Mouse (Mus musculus): ENCODE results near the gene Slc39a7.

Gene Slc39a7

GRCm38 (mm10) chr17:34031465-34032173 is at the start of gene Slc39a7, which contains the start of gene Rxrb:
TSS of gene Slc39a7 (minus strand) at chr17:34031682.
TSS of gene Rxrb (plus strand) at chr17:34031812.
- in situ Hi-C loops (cut with MboI, MseI), result loop anchor here (10.0 kb wide), 1 partner anchor 573 kb away; the partner anchor contains the start of genes Agpat1 and Rnf5

GRCm38 (mm10) chr17:34079621-34080020 is 48.1 kb upstream of the Slc39a7 start:
- in situ Hi-C loops (cut with MboI, MseI), result loop anchor here (5.0 to 10.0 kb wide), 2 partner anchors 88 to 525 kb away; partner anchors contain the start of gene Myo1f

GRCm38 (mm10) chr17:34079002-34079401 is 47.5 kb upstream of the Slc39a7 start:
- in situ Hi-C loops (cut with MboI, MseI), result loop anchor here (10.0 kb wide), 1 partner anchor 524 kb away; the partner anchor contains the start of gene Myo1f

- in situ Hi-C loops (cut with MboI, MseI), result loop anchor here (10.0 kb wide), 1 partner anchor 523 kb away; the partner anchor contains the start of gene Myo1f
Measured at GRCm38 (mm10) chr17:34078148-34078547, 46.7 kb upstream of the Slc39a7 start.

- in situ Hi-C loops (cut with MboI, MseI), result loop anchor here (10.0 kb wide), 1 partner anchor 523 kb away; the partner anchor contains the start of gene Myo1f
Measured at GRCm38 (mm10) chr17:34077549-34077948, 46.1 kb upstream of the Slc39a7 start.

- in situ Hi-C loops (cut with MboI, MseI), result loop anchor here (10.0 kb wide), 1 partner anchor 520 kb away; the partner anchor contains the start of gene Myo1f
Measured at GRCm38 (mm10) chr17:34075271-34075670, 43.8 kb upstream of the Slc39a7 start.

GRCm38 (mm10) chr17:34072091-34072490 is 40.6 kb upstream of the Slc39a7 start:
- in situ Hi-C loops (cut with MboI, MseI), result loop anchor here (10.0 to 25.0 kb wide), 2 partner anchors 517 to 740 kb away; partner anchors contain the start of genes Cyp21a1 and Myo1f

- in situ Hi-C loops (cut with MboI, MseI), result loop anchor here (25.0 kb wide), 1 partner anchor 743 kb away; the partner anchor contains the start of gene Cyp21a1
Measured at GRCm38 (mm10) chr17:34068864-34069263, 37.4 kb upstream of the Slc39a7 start.

GRCm38 (mm10) chr17:34057224-34057623 is 25.7 kb upstream of the Slc39a7 start:
- in situ Hi-C loops (cut with MboI, MseI), result loop anchor here (25.0 kb wide), 1 partner anchor 755 kb away; the partner anchor contains the start of gene Cyp21a1

- in situ Hi-C loops (cut with MboI, MseI), result no loop called here
Measured at GRCm38 (mm10) chr17:34047404-34048050, 16.0 kb upstream of the Slc39a7 start.

- in situ Hi-C loops (cut with MboI, MseI), result no loop called here
Measured at GRCm38 (mm10) chr17:34045941-34046340, 14.5 kb upstream of the Slc39a7 start.

GRCm38 (mm10) chr17:34039562-34040450 is 8.3 kb upstream of the Slc39a7 start:
- in situ Hi-C loops (cut with MboI, MseI), result loop anchor here (10.0 kb wide), 1 partner anchor 565 kb away; the partner anchor contains the start of genes Agpat1 and Rnf5

- in situ Hi-C loops (cut with MboI, MseI), result loop anchor here (10.0 kb wide), 1 partner anchor 566 kb away; the partner anchor contains the start of genes Agpat1 and Rnf5
Measured at GRCm38 (mm10) chr17:34038878-34039561, 7.5 kb upstream of the Slc39a7 start, which contains the start of gene Col11a2. TSS of gene Col11a2 (plus strand) at chr17:34039437.

- in situ Hi-C loops (cut with MboI, MseI), result loop anchor here (10.0 kb wide), 1 partner anchor 566 kb away; the partner anchor contains the start of genes Agpat1 and Rnf5
Measured at GRCm38 (mm10) chr17:34038440-34038839, 7.0 kb upstream of the Slc39a7 start.

GRCm38 (mm10) chr17:34037241-34037640 is 5.8 kb upstream of the Slc39a7 start:
- in situ Hi-C loops (cut with MboI, MseI), result loop anchor here (10.0 kb wide), 1 partner anchor 568 kb away; the partner anchor contains the start of genes Agpat1 and Rnf5

- in situ Hi-C loops (cut with MboI, MseI), result loop anchor here (10.0 kb wide), 1 partner anchor 568 kb away; the partner anchor contains the start of genes Agpat1 and Rnf5
Measured at GRCm38 (mm10) chr17:34036647-34037046, 5.2 kb upstream of the Slc39a7 start.

- in situ Hi-C loops (cut with MboI, MseI), result loop anchor here (10.0 kb wide), 1 partner anchor 569 kb away; the partner anchor contains the start of genes Agpat1 and Rnf5
Measured at GRCm38 (mm10) chr17:34035517-34035916, 4.0 kb upstream of the Slc39a7 start.

GRCm38 (mm10) chr17:34034064-34034463 is 2.6 kb upstream of the Slc39a7 start:
- in situ Hi-C loops (cut with MboI, MseI), result loop anchor here (10.0 kb wide), 1 partner anchor 571 kb away; the partner anchor contains the start of genes Agpat1 and Rnf5

- in situ Hi-C loops (cut with MboI, MseI), result loop anchor here (10.0 kb wide), 1 partner anchor 571 kb away; the partner anchor contains the start of genes Agpat1 and Rnf5
Measured at GRCm38 (mm10) chr17:34033441-34033840, 2.0 kb upstream of the Slc39a7 start.
